Mouse (Mus musculus): ENCODE results near the gene Bub1b.

- TF ChIP-seq E2F4 (IDR thresholded peaks at IDR 0.05; ENCODE audit: insufficient read depth) (no peak), MYOD1 (IDR thresholded peaks at IDR 0.05; ENCODE audit: control insufficient read depth in 1 of 3, insufficient read length in 2 of 3, low read depth in 2 of 3) (no peak), MAX (IDR thresholded peaks at IDR 0.05; ENCODE audit: low read depth) (no peak), POLR2A (IDR thresholded peaks at IDR 0.05; ENCODE audit: insufficient read length, low read depth) (no peak), REST (IDR thresholded peaks at IDR 0.05; ENCODE audit: insufficient read depth, insufficient read length) (no peak), USF1 (IDR thresholded peaks at IDR 0.05; ENCODE audit: low read depth) (no peak), TCF12 (IDR thresholded peaks at IDR 0.05; ENCODE audit: insufficient read depth, poor library complexity, severe bottlenecking) (no peak), TCF3 (IDR thresholded peaks at IDR 0.05; ENCODE audit: insufficient read length, low read depth) (no peak)
These were observed 88.7 kb downstream of the Bub1b start for GRCm38 (mm10) chr2:118686693-118687092.
